Mouse (Mus musculus) forebrain, postnatal 0 days (tissue): Measurements from ENCODE around the gene Myrf. TPM values are rescaled to one million over a fixed set of nuclear protein-coding genes. Genes with fewer than 3 reads are reported as not detected.
A peak's percentile ranks its signal among the peaks of the same experiment; 100 is the strongest.

Source experiments
- ATAC-seq: fragments of 200-750 bp; cut with Nextera tagmentation; 2 replicates; pipeline ENCODE4 v1.8.0; 2017; ENCODE audit warnings: mild to moderate bottlenecking, moderate library complexity
- DNase-seq: peaks from one replicate; pipeline ENCODE4 v3.0.0-alpha.2; 2015
- H3K27ac ChIP-seq: fragments of 300-500 bp; sonication (generic); 2 replicates; pipeline ENCODE4 v1.5.1; 2014; ENCODE audit warnings: low read depth, mild to moderate bottlenecking, antibody characterized with exemption, low read length, moderate library complexity, mixed read lengths
- H3K27me3 ChIP-seq: fragments of 300-500 bp; sonication (generic); 2 replicates; pipeline ENCODE4 v1.6.1; 2014; ENCODE audit warnings: mild to moderate bottlenecking, low read length, mixed read lengths; ENCODE audit not compliant: insufficient read depth
- H3K36me3 ChIP-seq: fragments of 300-500 bp; sonication (generic); 2 replicates; pipeline ENCODE4 v1.6.1; 2014; ENCODE audit warnings: mild to moderate bottlenecking, moderate library complexity; ENCODE audit not compliant: insufficient read depth
- H3K4me1 ChIP-seq: fragments of 300-500 bp; sonication (generic); 2 replicates; pipeline ENCODE4 v1.6.1; 2014; ENCODE audit warnings: antibody characterized with exemption; ENCODE audit not compliant: insufficient read depth
- H3K4me2 ChIP-seq: fragments of 300-500 bp; sonication (generic); 2 replicates; pipeline ENCODE4 v1.6.1; 2014; ENCODE audit warnings: low read depth, mild to moderate bottlenecking, moderate library complexity
- H3K4me3 ChIP-seq: fragments of 300-500 bp; sonication (generic); 2 replicates; pipeline ENCODE4 v1.5.1; 2014; ENCODE audit warnings: low read depth, low read length, mixed read lengths
- H3K9ac ChIP-seq: fragments of 300-500 bp; sonication (generic); 2 replicates; pipeline ENCODE4 v1.6.1; 2014; ENCODE audit warnings: mild to moderate bottlenecking
- H3K9me3 ChIP-seq: fragments of 300-500 bp; sonication (generic); 2 replicates; pipeline ENCODE4 v1.6.1; 2016; ENCODE audit warnings: low read length
- CTCF ChIP-seq: sonication (generic); IDR thresholded peaks from 2 replicates; pipeline ENCODE4 v1.5.1; 2016; ENCODE audit warnings: antibody characterized with exemption, control low read depth, low read depth
- WGBS: fragments of 180-500 bp; shearing (Covaris S2); extraction: QIAGEN DNeasy Blood & Tissue Kit; methylation state at CpG from one replicate; pipeline ENCODE4 v1.1.7; 2014; 5-methylcytosine and 5-hydroxymethylcytosine counted together
- polyA plus RNA-seq: library from polyadenylated mRNA; unstranded; fragments of >200 nt; fragmentation: Nextera tagmentation; extraction: Ambion mirVana; gene quantifications from 2 replicates; pipeline ENCODE4 v1.2.1, GENCODE M21; 2015
- total RNA-seq: library from RNA; depleted of rRNA; stranded (reverse); fragments of >200 nt; gene quantifications from 2 replicates; pipeline ENCODE4 v1.2.3, GENCODE M21; 2014

Myrf gene
- total and polyA plus RNA-seq, 2 experiments from 2014 or later, result 0.47 to 0.81 TPM

- no peak for DNase-seq
- Histone ChIP-seq H3K4me1 (0 out of 2 replicates have a peak, but pooled peaks cover 8% of the 10 kb centered on the region), H3K27ac (0 out of 2 replicates have a peak overlapping the region, but pooled peaks have one; percentile 71), H3K9ac (peak overlapping the region; percentile 60; the same call in 1 of the 2 replicates), H3K4me2 (peak overlapping the region; percentile 83), H3K27me3 (no peaks in the 10 kb centered on the region), H3K9me3 (no peaks in the 10 kb centered on the region), H3K4me3 (peak overlapping the region; percentile 78), H3K36me3 (peaks cover 43% of the 10 kb centered on the region)
- WGBS, result 70% methylated on average over 6 of the region's 6 CpGs
- TF ChIP-seq CTCF, result peak; percentile 23; the same call in 1 of the 2 replicates
- no peak for ATAC-seq
Observed at GRCm38 (mm10) chr19:10205051-10205450, 35.5 kb downstream of the Myrf start.

GRCm38 (mm10) chr19:10204616-10205001 lies 35.9 kb downstream of the Myrf start:
- peak; percentile 53 for DNase-seq
- Histone ChIP-seq H3K9ac (peak overlapping the region; percentile 60), H3K27me3 (no peaks in the 10 kb centered on the region), H3K9me3 (no peaks in the 10 kb centered on the region), H3K4me3 (peak overlapping the region; percentile 78), H3K36me3 (peaks cover 43% of the 10 kb centered on the region), H3K4me2 (peak overlapping the region; percentile 83), H3K4me1 (0 out of 2 replicates have a peak, but pooled peaks cover 8% of the 10 kb centered on the region), H3K27ac (peak overlapping the region; percentile 71; the same call in 1 of the 2 replicates)
- peak; percentile 27 for ATAC-seq
- 2% methylated on average over 5 of the region's 5 CpGs for WGBS
- TF ChIP-seq CTCF, result peak; percentile 49

GRCm38 (mm10) chr19:10203848-10204615 lies 36.5 kb downstream of the Myrf start, which contains the start of the genes Tmem258 and Fen1:
Gene Tmem258, plus strand, starts transcription at chr19:10204014.
Gene Fen1, minus strand, starts transcription at chr19:10204169.
- H3K9me3 ChIP-seq, result no peaks in the 10 kb centered on the region
- 1% methylated on average over 40 of the region's 40 CpGs for WGBS
- H3K4me2 ChIP-seq, result peak within 1 kb of the TSS; percentile 83
- H3K4me3 ChIP-seq, result peak within 1 kb of the TSS; percentile 78
- H3K36me3 ChIP-seq, result peaks cover 44% of the 10 kb centered on the region
- H3K27ac ChIP-seq, result peak within 1 kb of the TSS; percentile 71
- DNase-seq, result peak; percentile 97
- ATAC-seq, result peak; percentile 97
- no peak for TF ChIP-seq CTCF
- no peaks in the 10 kb centered on the region for H3K27me3 ChIP-seq
- H3K9ac ChIP-seq, result peak within 1 kb of the TSS; percentile 60
- 0 out of 2 replicates have a peak, but pooled peaks cover 8% of the 10 kb centered on the region for H3K4me1 ChIP-seq

- 1% methylated on average over 23 of the region's 23 CpGs for WGBS
- no peak for TF ChIP-seq CTCF
- H3K27ac ChIP-seq, result peak overlapping the region; percentile 71
Observed at GRCm38 (mm10) chr19:10203146-10203847, 37.3 kb downstream of the Myrf start.

GRCm38 (mm10) chr19:10198723-10199122 lies 41.8 kb downstream of the Myrf start:
- H3K4me2 ChIP-seq, result no peak overlapping the region
- H3K4me3 ChIP-seq, result no peak overlapping the region
- 0 out of 2 replicates have a peak, but pooled peaks cover 8% of the 10 kb centered on the region for H3K4me1 ChIP-seq
- no peak overlapping the region for H3K9ac ChIP-seq
- no peak overlapping the region for H3K27ac ChIP-seq
- WGBS, result 27% methylated on average over 3 of the region's 3 CpGs
- no peaks in the 10 kb centered on the region for H3K27me3 ChIP-seq
- H3K36me3 ChIP-seq, result peaks cover 52% of the 10 kb centered on the region
- DNase-seq (peak; percentile 87), ATAC-seq (peak; percentile 72)
- H3K9me3 ChIP-seq, result no peaks in the 10 kb centered on the region
- peak; percentile 92 for TF ChIP-seq CTCF

More at GRCm38 (mm10) chr19:10203146-10203847, 37.3 kb downstream of the Myrf start:
- Histone ChIP-seq H3K4me3 (peak overlapping the region; percentile 78), H3K4me1 (0 out of 2 replicates have a peak, but pooled peaks cover 8% of the 10 kb centered on the region), H3K9ac (peak overlapping the region; percentile 60), H3K36me3 (peaks cover 37% of the 10 kb centered on the region), H3K27me3 (no peaks in the 10 kb centered on the region), H3K9me3 (no peaks in the 10 kb centered on the region), H3K4me2 (peak overlapping the region; percentile 83)
- DNase-seq (no peak), ATAC-seq (peak; percentile 42)

- Histone ChIP-seq H3K4me2 (no peak overlapping the region), H3K27me3 (no peaks in the 10 kb centered on the region), H3K4me3 (no peak overlapping the region), H3K27ac (no peak overlapping the region), H3K36me3 (peaks cover 56% of the 10 kb centered on the region), H3K9me3 (no peaks in the 10 kb centered on the region), H3K4me1 (0 out of 2 replicates have a peak, but pooled peaks cover 8% of the 10 kb centered on the region), H3K9ac (no peak overlapping the region)
- DNase-seq, result no peak
- no peak for TF ChIP-seq CTCF
- no peak for ATAC-seq
- WGBS, result 63% methylated on average over 2 of the region's 2 CpGs
Observed at GRCm38 (mm10) chr19:10198286-10198685, 42.3 kb downstream of the Myrf start.
